Mouse (Mus musculus) cerebellum, adult 2 months (tissue): ENCODE measurements around the gene Phf2.

Experiments
- CTCF ChIP-seq: fragments of 200-500 bp; IDR thresholded peaks from 2 replicates; pipeline ENCODE4 v1.5.1; 2011; ENCODE audit warnings: low read depth, mild to moderate bottlenecking, control low read depth, low read length, moderate library complexity, borderline replicate concordance; ENCODE audit not compliant: insufficient read depth
- POLR2A ChIP-seq: fragments of 200-500 bp; IDR thresholded peaks from 2 replicates; pipeline ENCODE4 v1.6.1; 2011; ENCODE audit warnings: low read length, control low read depth, borderline replicate concordance; ENCODE audit not compliant: insufficient read depth

- no peak for TF ChIP-seq CTCF
- TF ChIP-seq POLR2A = no peak
Observed at GRCm38 (mm10) chr13:48756769-48757168, 114.2 kb downstream of the Phf2 start.
